Mouse (Mus musculus) limb, embryonic 14.5 days (tissue): ENCODE measurements around the gene Sde2. TPM values are rescaled to one million over a fixed set of nuclear protein-coding genes. Genes with fewer than 3 reads are reported as not detected.
A peak's percentile ranks its signal among the peaks of the same experiment; 100 is the strongest.

ENCODE experiments used
- ATAC-seq: fragments of 200-750 bp; cut with Nextera tagmentation; 2 replicates; pipeline ENCODE4 v1.8.0; 2017; ENCODE audit warnings: low read depth, moderate number of reproducible peaks, moderate TSS enrichment; ENCODE audit not compliant: low FRiP score
- DNase-seq: peaks from one replicate; pipeline ENCODE4 v3.0.0-alpha.2; 2015; ENCODE audit warnings: low spot score
- H3K27ac ChIP-seq: fragments of 300-500 bp; sonication (generic); replicated peaks from 2 replicates; pipeline ENCODE4 v1.5.1; 2014; ENCODE audit warnings: low read depth, mild to moderate bottlenecking, low read length, moderate library complexity, mixed read lengths
- H3K27me3 ChIP-seq: fragments of 300-500 bp; sonication (generic); 2 replicates; pipeline ENCODE4 v1.6.1; 2014; ENCODE audit warnings: low read length, mixed read lengths; ENCODE audit not compliant: control insufficient read depth, insufficient read depth
- H3K36me3 ChIP-seq: fragments of 300-500 bp; sonication (generic); 2 replicates; pipeline ENCODE4 v1.6.1; 2014; ENCODE audit warnings: mild to moderate bottlenecking, low read length, moderate library complexity, mixed read lengths; ENCODE audit not compliant: control insufficient read depth, insufficient read depth
- H3K4me1 ChIP-seq: fragments of 300-500 bp; sonication (generic); 2 replicates; pipeline ENCODE4 v1.6.1; 2014; ENCODE audit warnings: antibody characterized with exemption, low read length, mixed read lengths; ENCODE audit not compliant: control insufficient read depth, insufficient read depth
- H3K4me2 ChIP-seq: fragments of 300-500 bp; sonication (generic); replicated peaks from 2 replicates; pipeline ENCODE4 v1.6.1; 2014; ENCODE audit warnings: low read depth, mild to moderate bottlenecking, low read length, moderate library complexity; ENCODE audit not compliant: severe bottlenecking
- H3K4me3 ChIP-seq: fragments of 300-500 bp; sonication (generic); replicated peaks from 2 replicates; pipeline ENCODE4 v1.5.1; 2014; ENCODE audit warnings: low read length
- H3K9ac ChIP-seq: fragments of 300-500 bp; sonication (generic); 2 replicates; pipeline ENCODE4 v1.6.1; 2014; ENCODE audit warnings: mild to moderate bottlenecking, low read depth, low read length, moderate library complexity; ENCODE audit not compliant: severe bottlenecking
- H3K9me3 ChIP-seq: fragments of 300-500 bp; sonication (generic); 2 replicates; pipeline ENCODE4 v1.6.1; 2016; ENCODE audit warnings: low read length; ENCODE audit not compliant: control insufficient read depth
- POLR2A ChIP-seq: fragments of 200-500 bp; IDR thresholded peaks from 2 replicates; pipeline ENCODE4 v1.8.0; 2012; ENCODE audit warnings: inconsistent platforms, mild to moderate bottlenecking, moderate library complexity, borderline replicate concordance; ENCODE audit not compliant: insufficient read depth, insufficient read length; ENCODE audit errors: extremely low read depth
- WGBS: fragments of 180-500 bp; shearing (Covaris S2); extraction: QIAGEN DNeasy Blood & Tissue Kit; methylation state at CpG from one replicate; pipeline ENCODE4 v1.1.7; 2014; 5-methylcytosine and 5-hydroxymethylcytosine counted together
- polyA plus RNA-seq, 2 experiments: library from polyadenylated mRNA; depleted of rRNA in 1 of 2; stranded (reverse) in 1 of 2; unstranded in 1 of 2; fragments of >200 nt; fragmentation: Nextera tagmentation in 1 of 2; extraction: Ambion mirVana in 1 of 2; gene quantifications; 2 replicates each; pipeline versions ENCODE4 v1.2.1 to v1.2.3; 2012 to 2014

Gene Sde2
- polyA plus RNA-seq, 2 experiments: 24.6 to 30.9 TPM

GRCm38 (mm10) chr1:180902915-180903314 lies 52.0 kb downstream of the Sde2 start:
- no peaks in the 10 kb centered on the region for H3K9me3 ChIP-seq
- H3K4me1 ChIP-seq: peaks cover 12% of the 10 kb centered on the region
- 30% methylated on average over 5 of the region's 5 CpGs for WGBS
- H3K27me3 ChIP-seq: no peaks in the 10 kb centered on the region
- no peak for ATAC-seq
- H3K4me3 ChIP-seq: no peak overlapping the region
- no peak overlapping the region for H3K4me2 ChIP-seq
- DNase-seq: no peak
- no peak overlapping the region for H3K9ac ChIP-seq
- no peak for TF ChIP-seq POLR2A
- peaks cover 24% of the 10 kb centered on the region for H3K36me3 ChIP-seq
- H3K27ac ChIP-seq: no peak overlapping the region

- ATAC-seq (no peak), DNase-seq (no peak)
- Histone ChIP-seq H3K27me3 (no peaks in the 10 kb centered on the region), H3K9me3 (no peaks in the 10 kb centered on the region), H3K9ac (peak overlapping the region; percentile 95), H3K27ac (peak overlapping the region; percentile 56; the same call in 1 of the 2 replicates), H3K4me3 (peak overlapping the region; percentile 84), H3K4me1 (peaks cover 12% of the 10 kb centered on the region), H3K36me3 (peaks cover 31% of the 10 kb centered on the region), H3K4me2 (peak overlapping the region; percentile 85)
- TF ChIP-seq POLR2A: no peak
- whole genome bisulfite sequencing: 39% methylated on average over 10 of the region's 10 CpGs
Observed at GRCm38 (mm10) chr1:180903666-180904038, 52.7 kb downstream of the Sde2 start.

GRCm38 (mm10) chr1:180904039-180904814 lies 53.3 kb downstream of the Sde2 start, which contains the start of gene Pycr2:
TSS of gene Pycr2 (plus strand) at chr1:180904293.
- DNase-seq (peak; percentile 98), ATAC-seq (peak; percentile 99)
- Histone ChIP-seq H3K9me3 (no peaks in the 10 kb centered on the region), H3K27ac (peak within 1 kb of the TSS; percentile 83), H3K36me3 (peaks cover 37% of the 10 kb centered on the region), H3K4me2 (peak within 1 kb of the TSS; percentile 85), H3K27me3 (no peaks in the 10 kb centered on the region), H3K9ac (peak within 1 kb of the TSS; percentile 95), H3K4me1 (peaks cover 12% of the 10 kb centered on the region), H3K4me3 (peak within 1 kb of the TSS; percentile 84)
- WGBS: under 1% methylated on average over 52 of the region's 52 CpGs
- 0 out of 2 replicates have a peak, but pooled peaks have one; percentile 26 for TF ChIP-seq POLR2A

GRCm38 (mm10) chr1:180904815-180905080 lies 53.8 kb downstream of the Sde2 start:
- Histone ChIP-seq H3K27ac (peak overlapping the region; percentile 83), H3K4me1 (peaks cover 12% of the 10 kb centered on the region), H3K27me3 (no peaks in the 10 kb centered on the region), H3K4me3 (peak overlapping the region; percentile 84), H3K9ac (peak overlapping the region; percentile 95), H3K9me3 (no peaks in the 10 kb centered on the region), H3K4me2 (peak overlapping the region; percentile 85), H3K36me3 (peaks cover 37% of the 10 kb centered on the region)
- ATAC-seq (no peak), DNase-seq (no peak)
- WGBS: under 1% methylated on average over 5 of the region's 5 CpGs
- TF ChIP-seq POLR2A: no peak

- 54% methylated on average over 6 of the region's 6 CpGs for WGBS
- no peaks in the 10 kb centered on the region for H3K9me3 ChIP-seq
- H3K27me3 ChIP-seq: no peaks in the 10 kb centered on the region
- no peak for TF ChIP-seq POLR2A
- H3K27ac ChIP-seq: no peak overlapping the region
- H3K4me2 ChIP-seq: peak overlapping the region; percentile 85
- H3K4me3 ChIP-seq: peak overlapping the region; percentile 84
- peaks cover 12% of the 10 kb centered on the region for H3K4me1 ChIP-seq
- no peak for DNase-seq
- no peak for ATAC-seq
- H3K36me3 ChIP-seq: peaks cover 37% of the 10 kb centered on the region
- peak overlapping the region; percentile 95; the same call in 1 of the 2 replicates for H3K9ac ChIP-seq
Observed at GRCm38 (mm10) chr1:180905307-180905706, 54.4 kb downstream of the Sde2 start.

- TF ChIP-seq POLR2A: no peak
- Histone ChIP-seq H3K27me3 (no peaks in the 10 kb centered on the region), H3K9me3 (no peaks in the 10 kb centered on the region), H3K4me2 (no peak overlapping the region; the same call in 1 of the 2 replicates), H3K4me3 (no peak overlapping the region), H3K27ac (no peak overlapping the region), H3K36me3 (peaks cover 37% of the 10 kb centered on the region), H3K4me1 (peaks cover 12% of the 10 kb centered on the region), H3K9ac (no peak overlapping the region)
- no peak for DNase-seq
- 94% methylated on average over 17 of the region's 17 CpGs for WGBS
- ATAC-seq: no peak
Observed at GRCm38 (mm10) chr1:180905876-180906275, 54.9 kb downstream of the Sde2 start.
